Mouse (Mus musculus) heart, embryonic 14.5 days (tissue): ENCODE measurements around the gene Lpcat2. TPM values are rescaled to one million over a fixed set of nuclear protein-coding genes. Genes with fewer than 3 reads are reported as not detected.

Source experiments
- ATAC-seq: fragments of 200-750 bp; cut with Nextera tagmentation; 2 replicates; pipeline ENCODE4 v1.8.0; 2017; ENCODE audit warnings: low read depth, moderate TSS enrichment; ENCODE audit not compliant: insufficient number of reproducible peaks, insufficient read depth, low FRiP score
- H3K27ac ChIP-seq, 2 experiments: fragments of 200-500 bp in 1 of 2; fragments of 300-500 bp in 1 of 2; sonication (generic) in 1 of 2; replicated peaks in 1 of 2; 2 replicates each; pipeline ENCODE4 v1.5.1; 2012 to 2014; ENCODE audit warnings: low read depth in 2 of 2, low read length in 2 of 2, control low read depth in 1 of 2, mild to moderate bottlenecking in 1 of 2, mixed read lengths in 1 of 2; ENCODE audit not compliant: control insufficient read depth in 1 of 2, insufficient read depth in 1 of 2
- H3K27me3 ChIP-seq: fragments of 300-500 bp; sonication (generic); 2 replicates; pipeline ENCODE4 v1.6.1; 2014; ENCODE audit warnings: mild to moderate bottlenecking, low read length, control low read depth; ENCODE audit not compliant: control insufficient read depth, insufficient read depth
- H3K36me3 ChIP-seq: fragments of 300-500 bp; sonication (generic); 2 replicates; pipeline ENCODE4 v1.6.1; 2014; ENCODE audit warnings: mild to moderate bottlenecking, control low read depth, low read length, mixed read lengths; ENCODE audit not compliant: control insufficient read depth, insufficient read depth
- H3K4me1 ChIP-seq, 2 experiments: fragments of 200-500 bp in 1 of 2; fragments of 300-500 bp in 1 of 2; sonication (generic) in 1 of 2; 2 replicates each; pipeline ENCODE4 v1.6.1; 2012 to 2014; ENCODE audit warnings: low read length in 2 of 2, control low read depth in 1 of 2, mixed read lengths in 1 of 2; ENCODE audit not compliant: control insufficient read depth in 2 of 2, insufficient read depth in 2 of 2
- H3K4me2 ChIP-seq: fragments of 300-500 bp; sonication (generic); 2 replicates; pipeline ENCODE4 v1.6.1; 2014; ENCODE audit warnings: mild to moderate bottlenecking, low read length
- H3K4me3 ChIP-seq, 2 experiments: fragments of 200-500 bp in 1 of 2; fragments of 300-500 bp in 1 of 2; sonication (generic) in 1 of 2; 2 replicates each; pipeline ENCODE4 v1.5.1; 2012 to 2014; ENCODE audit warnings: low read length in 2 of 2, mild to moderate bottlenecking in 2 of 2, control low read depth in 1 of 2, low read depth in 1 of 2, moderate library complexity in 1 of 2; ENCODE audit not compliant: control insufficient read depth in 1 of 2, insufficient read depth in 1 of 2
- H3K9ac ChIP-seq: fragments of 300-500 bp; sonication (generic); 2 replicates; pipeline ENCODE4 v1.6.1; 2014; ENCODE audit warnings: mild to moderate bottlenecking, low read length
- H3K9me3 ChIP-seq: fragments of 300-500 bp; sonication (generic); 2 replicates; pipeline ENCODE4 v1.6.1; 2016; ENCODE audit warnings: low read length, control low read depth; ENCODE audit not compliant: control insufficient read depth
- WGBS: fragments of 180-500 bp; shearing (Covaris S2); extraction: QIAGEN DNeasy Blood & Tissue Kit; methylation state at CpG from one replicate; pipeline ENCODE4 v1.1.7; 2014; 5-methylcytosine and 5-hydroxymethylcytosine counted together
- polyA plus RNA-seq: library from polyadenylated mRNA; unstranded; fragments of >200 nt; fragmentation: Nextera tagmentation; extraction: Ambion mirVana; gene quantifications from 2 replicates; pipeline ENCODE4 v1.2.1, GENCODE M21; 2014

The Lpcat2 gene
- polyA plus RNA-seq, 1 experiment from 2014 or later: 5.0 TPM

DNA sequence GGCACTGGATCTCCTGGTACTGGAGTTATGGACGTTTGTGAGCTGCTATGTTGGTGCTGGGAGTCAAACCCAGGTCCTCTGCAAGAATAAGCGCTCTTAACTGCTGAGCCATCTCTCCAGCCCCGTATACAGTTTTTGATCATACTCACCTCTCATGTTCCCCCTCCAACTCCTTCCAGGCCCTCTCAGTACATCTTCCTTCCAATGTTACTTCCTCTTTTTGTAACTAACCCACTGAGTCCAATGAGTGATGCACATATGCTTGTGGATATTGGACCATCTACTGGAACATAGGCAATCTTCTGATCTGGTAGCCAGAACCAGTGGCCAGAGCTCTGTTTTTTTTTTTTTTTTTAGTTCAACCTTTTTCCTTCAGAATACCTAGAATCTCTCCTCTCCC lies 60.9 kb downstream of the Lpcat2 start:
- Histone ChIP-seq H3K4me1 (no peaks in the 10 kb centered on the region), H3K4me3 (no peak overlapping the region), H3K9me3 (no peaks in the 10 kb centered on the region), H3K4me2 (no peak overlapping the region), H3K27me3 (no peaks in the 10 kb centered on the region), H3K9ac (no peak overlapping the region), H3K36me3 (no peaks in the 10 kb centered on the region), H3K27ac (no peak overlapping the region)
- no peak for ATAC-seq
- 72% methylated on average over 3 of the region's 3 CpGs for WGBS

DNA sequence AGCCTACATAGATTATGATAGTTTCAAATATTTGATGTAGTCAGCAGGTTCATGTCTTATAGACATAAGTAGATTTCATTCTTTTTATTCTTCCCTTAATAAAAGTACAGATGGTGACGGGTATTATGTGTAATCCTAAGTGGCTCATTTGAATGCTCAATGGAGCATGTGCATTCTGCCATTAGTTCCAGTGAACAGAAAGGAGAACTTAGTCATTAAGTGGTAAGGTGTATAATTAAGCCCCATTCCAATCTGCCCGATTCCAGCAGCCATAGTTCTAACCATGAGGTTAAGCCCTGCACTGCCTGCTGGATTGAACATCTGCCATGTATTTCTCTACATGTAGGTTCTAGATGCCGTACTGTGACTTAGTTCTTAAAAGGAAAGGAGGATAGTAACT lies 66.6 kb downstream of the Lpcat2 start:
- Histone ChIP-seq H3K36me3 (no peaks in the 10 kb centered on the region), H3K4me3 (no peak overlapping the region), H3K4me1 (no peaks in the 10 kb centered on the region), H3K27ac (no peak overlapping the region), H3K9me3 (no peaks in the 10 kb centered on the region), H3K4me2 (no peak overlapping the region), H3K9ac (no peak overlapping the region), H3K27me3 (no peaks in the 10 kb centered on the region)
- 81% methylated on average over 3 of the region's 3 CpGs for WGBS
- no peak for ATAC-seq

DNA sequence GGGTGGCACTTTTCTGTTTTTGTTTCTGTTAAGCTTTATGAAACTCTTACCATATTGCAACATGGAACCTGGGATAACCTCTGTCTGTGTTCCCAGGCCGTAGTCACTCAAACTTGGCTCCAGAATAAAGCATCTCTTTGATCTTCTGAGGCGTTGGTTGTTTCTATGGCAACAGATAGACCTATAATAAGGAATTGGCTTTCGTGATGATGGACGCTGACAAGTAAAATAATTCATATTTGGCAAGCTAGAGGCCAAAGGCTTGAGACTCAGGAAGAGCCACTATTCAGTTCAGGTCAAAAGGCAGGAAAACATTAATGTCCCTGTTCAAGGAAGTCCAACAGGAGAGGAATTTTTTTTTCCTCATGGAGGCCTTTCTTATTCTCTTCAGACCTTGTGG lies 73.8 kb downstream of the Lpcat2 start:
- no peak overlapping the region for H3K4me3 ChIP-seq
- H3K27ac ChIP-seq: no peak overlapping the region
- WGBS: 84% methylated on average over 4 of the region's 4 CpGs
- no peak overlapping the region for H3K9ac ChIP-seq
- no peaks in the 10 kb centered on the region for H3K4me1 ChIP-seq
- ATAC-seq: no peak
- peaks cover 3% of the 10 kb centered on the region; the same call in 1 of the 2 replicates for H3K9me3 ChIP-seq
- H3K4me2 ChIP-seq: no peak overlapping the region
- no peaks in the 10 kb centered on the region for H3K36me3 ChIP-seq
- H3K27me3 ChIP-seq: no peaks in the 10 kb centered on the region

DNA sequence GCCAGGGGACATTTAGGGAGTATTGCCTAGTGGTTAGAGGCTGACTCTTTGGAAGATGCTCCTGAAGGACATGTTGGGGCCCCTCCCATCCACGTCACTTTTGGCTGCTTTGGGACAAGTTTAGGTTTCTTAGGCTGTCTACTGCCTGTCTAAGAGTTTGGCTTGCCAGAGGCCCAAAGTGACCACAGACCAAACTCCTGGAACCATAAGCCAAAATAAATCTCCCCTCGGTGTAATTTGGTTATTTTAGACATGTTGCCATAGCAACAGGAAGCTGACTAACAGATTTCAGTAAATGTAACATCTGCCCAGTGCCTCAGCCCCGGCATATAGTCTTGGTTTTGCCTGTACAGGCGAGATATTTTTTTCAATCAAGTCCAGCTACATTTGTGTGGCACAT lies 82.9 kb downstream of the Lpcat2 start:
- H3K4me2 ChIP-seq: no peak overlapping the region
- H3K4me3 ChIP-seq: no peak overlapping the region
- no peak overlapping the region for H3K9ac ChIP-seq
- no peaks in the 10 kb centered on the region for H3K4me1 ChIP-seq
- H3K36me3 ChIP-seq: no peaks in the 10 kb centered on the region
- H3K27ac ChIP-seq: no peak overlapping the region
- H3K9me3 ChIP-seq: no peaks in the 10 kb centered on the region
- H3K27me3 ChIP-seq: no peaks in the 10 kb centered on the region
- 70% methylated on average over 4 of the region's 4 CpGs for WGBS
- ATAC-seq: no peak

DNA sequence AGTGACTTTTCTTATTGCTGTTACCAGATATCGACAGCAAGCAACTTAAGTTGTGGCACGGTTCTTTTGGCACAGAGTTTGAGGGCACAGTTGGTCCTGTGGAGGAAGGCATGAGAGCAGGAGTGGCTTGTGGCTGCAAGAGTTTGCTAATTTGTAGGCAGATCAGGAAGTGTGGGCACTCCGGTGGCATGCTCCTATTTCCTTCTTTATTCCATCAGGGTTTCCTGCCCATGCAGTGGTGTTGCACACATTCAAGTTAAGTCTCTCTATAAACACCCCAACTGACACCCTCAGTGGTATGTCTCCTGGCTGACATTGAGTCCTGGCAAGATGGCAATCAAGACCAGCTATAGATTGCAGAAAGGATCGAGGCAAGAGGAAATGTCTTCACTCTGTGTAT lies 93.9 kb downstream of the Lpcat2 start:
- Histone ChIP-seq H3K4me1 (no peaks in the 10 kb centered on the region), H3K4me3 (no peak overlapping the region), H3K27me3 (no peaks in the 10 kb centered on the region), H3K4me2 (no peak overlapping the region), H3K36me3 (no peaks in the 10 kb centered on the region), H3K27ac (no peak overlapping the region), H3K9me3 (no peaks in the 10 kb centered on the region), H3K9ac (no peak overlapping the region)
- ATAC-seq: no peak
- 76% methylated on average over 4 of the region's 4 CpGs for WGBS

DNA sequence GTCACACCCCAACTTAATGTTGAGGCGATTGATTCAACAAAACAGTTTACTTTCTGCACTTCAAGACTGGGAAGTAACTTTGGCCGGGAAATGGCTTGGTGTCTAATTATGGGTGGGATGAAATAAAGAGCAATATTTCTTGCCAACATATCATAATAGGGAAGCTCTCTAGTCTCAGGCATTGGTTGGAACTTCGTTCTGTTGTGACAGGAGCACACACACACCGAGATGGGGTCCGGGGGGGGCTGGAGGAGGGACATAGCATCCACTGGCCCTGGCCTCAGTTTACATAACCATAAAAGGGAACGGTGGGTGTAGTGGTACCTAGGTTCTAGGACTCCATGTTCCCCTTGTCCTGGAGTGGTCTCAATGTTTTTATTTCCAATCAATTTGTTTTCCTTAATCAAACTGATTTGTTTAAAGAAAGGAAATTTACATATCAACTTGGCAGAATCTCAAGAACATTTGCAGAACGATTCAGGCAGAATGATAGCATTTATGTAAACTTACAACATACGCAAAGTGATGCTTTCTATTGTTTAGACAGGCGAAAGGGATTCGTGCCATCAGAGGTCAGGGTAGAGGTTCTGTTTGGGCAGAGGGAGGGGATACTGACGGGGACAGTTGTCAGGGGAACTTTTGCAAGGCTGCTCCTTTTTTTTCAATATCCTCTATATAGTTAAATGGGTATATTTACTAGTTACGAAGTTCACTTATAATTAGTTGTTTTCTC lies 95.7 kb downstream of the Lpcat2 start:
- no peaks in the 10 kb centered on the region for H3K27me3 ChIP-seq
- no peaks in the 10 kb centered on the region for H3K9me3 ChIP-seq
- H3K9ac ChIP-seq: no peak overlapping the region
- no peaks in the 10 kb centered on the region for H3K4me1 ChIP-seq
- H3K36me3 ChIP-seq: no peaks in the 10 kb centered on the region
- H3K4me2 ChIP-seq: no peak overlapping the region
- no peak for ATAC-seq
- H3K27ac ChIP-seq: no peak overlapping the region
- H3K4me3 ChIP-seq: no peak overlapping the region
- 70% methylated on average over 12 of the region's 12 CpGs for WGBS

DNA sequence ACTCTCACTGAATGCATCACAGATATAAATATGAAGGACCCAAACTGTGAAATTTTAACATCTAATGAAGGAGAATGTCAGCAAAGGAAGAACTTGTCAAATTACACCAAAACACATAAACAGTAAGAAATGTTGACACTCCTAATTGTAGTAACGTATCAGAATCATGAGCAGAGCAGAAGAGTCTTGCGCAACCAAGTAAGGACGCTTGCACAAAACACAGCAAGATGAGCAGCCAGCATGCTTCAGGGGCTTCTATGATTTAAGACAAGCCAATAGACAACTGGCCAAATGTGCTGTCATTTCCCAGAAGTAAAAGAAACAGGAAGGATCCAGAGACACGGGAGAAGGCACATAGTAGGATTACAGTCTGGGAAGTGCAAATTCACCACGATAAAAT lies 98.9 kb downstream of the Lpcat2 start:
- no peak overlapping the region for H3K27ac ChIP-seq
- ATAC-seq: no peak
- no peak overlapping the region for H3K4me3 ChIP-seq
- no peaks in the 10 kb centered on the region for H3K4me1 ChIP-seq
- H3K9ac ChIP-seq: no peak overlapping the region
- no peaks in the 10 kb centered on the region for H3K36me3 ChIP-seq
- H3K27me3 ChIP-seq: peaks cover 10% of the 10 kb centered on the region
- no peaks in the 10 kb centered on the region for H3K9me3 ChIP-seq
- H3K4me2 ChIP-seq: no peak overlapping the region
- WGBS: 78% methylated on average over 5 of the region's 5 CpGs

DNA sequence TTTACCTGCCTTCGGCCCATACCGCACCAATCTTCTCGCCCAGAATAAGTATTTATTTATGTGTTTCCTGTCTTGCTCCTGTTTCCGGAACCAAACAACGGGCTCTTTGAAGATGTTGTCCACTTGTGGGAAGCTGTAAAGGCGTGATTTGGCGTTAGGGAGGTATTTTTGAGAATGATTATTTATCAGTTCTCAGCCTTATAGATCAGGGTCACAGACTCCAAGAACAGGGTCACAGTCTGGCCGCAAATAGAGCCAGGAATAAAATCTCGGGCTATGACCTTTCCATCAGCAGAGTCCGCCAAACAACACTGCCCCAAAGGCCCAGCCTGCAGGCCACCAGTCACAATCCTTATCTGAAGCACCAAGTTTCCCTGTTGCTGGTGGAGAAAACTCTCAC lies 104.6 kb downstream of the Lpcat2 start, which contains the start of gene Slc6a2:
Gene Slc6a2 (plus strand): TSS at position 301 of the 400 bp plus-strand sequence.
- peak within 1 kb of the TSS; percentile 41 to 43 for H3K4me3 ChIP-seq
- H3K4me1 ChIP-seq: peaks cover 0 to 7% of the 10 kb centered on the region in 2 experiments; a peak in 3 of 4 replicates
- 59% methylated on average over 10 of the region's 10 CpGs for WGBS
- H3K4me2 ChIP-seq: peak within 1 kb of the TSS; percentile 78
- no peak for ATAC-seq
- peaks cover 56% of the 10 kb centered on the region for H3K27me3 ChIP-seq
- no peaks in the 10 kb centered on the region for H3K9me3 ChIP-seq
- no peaks in the 10 kb centered on the region for H3K36me3 ChIP-seq
- peak within 1 kb of the TSS; percentile 56; the same call in 1 of the 2 replicates for H3K9ac ChIP-seq
- no peak within 1 kb of the TSS for H3K27ac ChIP-seq
